Mouse (Mus musculus) brain, embryonic 14.5 days (tissue): ENCODE measurements at regions not wholly inside any gene's neighbourhood (a gene's known extent, or its start where the extent isn't known, plus 50 kb on each side); places are given as distances from the start of the nearest gene placed in this dataset.

Experiments
- DNase-seq: peaks from one replicate; pipeline ENCODE4 v3.0.0-alpha.2; 2011; ENCODE audit warnings: low read depth
- CTCF ChIP-seq: fragments of 200-500 bp; IDR thresholded peaks from 2 replicates; pipeline ENCODE4 v1.5.1; 2012; ENCODE audit warnings: inconsistent platforms, mild to moderate bottlenecking, moderate library complexity, borderline replicate concordance; ENCODE audit not compliant: insufficient read depth, insufficient read length; ENCODE audit errors: extremely low read depth
- POLR2A ChIP-seq: fragments of 200-500 bp; IDR thresholded peaks from 2 replicates; pipeline ENCODE4 v1.6.1; 2012; ENCODE audit warnings: mild to moderate bottlenecking, inconsistent platforms, borderline replicate concordance; ENCODE audit not compliant: poor library complexity, insufficient read depth, insufficient read length, severe bottlenecking; ENCODE audit errors: extremely low read depth

GRCm38 (mm10) chr3:149086086-149086485 is 95.7 kb upstream of the Adgrl2 start:
- no peak for DNase-seq
- TF ChIP-seq CTCF (no peak), POLR2A (no peak)

DNA sequence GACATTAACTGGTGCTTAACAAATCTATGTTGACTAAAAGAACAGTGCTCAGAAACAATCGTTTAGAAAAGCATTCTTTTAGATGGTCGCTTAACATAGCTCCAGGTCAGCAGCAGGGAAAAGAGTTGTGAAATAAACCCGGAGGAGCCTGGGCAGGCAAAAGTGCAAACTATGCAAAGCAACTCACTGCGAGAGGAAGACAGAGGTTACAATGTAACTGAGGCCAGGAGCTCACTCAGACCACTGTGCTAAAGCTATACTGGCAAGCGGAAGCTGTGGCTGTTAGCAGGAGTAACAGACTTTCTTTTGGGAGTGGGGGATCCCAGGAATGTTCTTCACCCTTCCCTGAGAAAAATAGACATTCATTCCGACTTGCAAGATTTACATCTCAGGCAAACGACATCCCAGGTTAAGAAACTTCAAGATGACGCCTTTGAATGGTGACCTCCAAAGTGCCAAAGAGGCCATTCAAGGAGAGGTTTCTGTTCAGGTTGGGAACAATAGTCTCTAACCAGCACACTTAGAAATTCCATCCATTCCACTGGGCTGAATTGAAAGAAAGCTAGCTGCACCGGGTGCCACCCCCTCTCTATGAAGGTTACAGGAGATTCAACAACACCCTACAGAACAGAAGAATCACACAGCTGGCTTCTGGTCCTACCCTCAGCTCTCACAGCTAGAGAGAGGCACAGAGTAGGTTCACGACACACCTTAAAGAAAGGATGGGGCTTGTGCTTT is 94.7 kb upstream of the Adgrl2 start:
- no peak for DNase-seq
- TF ChIP-seq CTCF (no peak), POLR2A (no peak)

DNA sequence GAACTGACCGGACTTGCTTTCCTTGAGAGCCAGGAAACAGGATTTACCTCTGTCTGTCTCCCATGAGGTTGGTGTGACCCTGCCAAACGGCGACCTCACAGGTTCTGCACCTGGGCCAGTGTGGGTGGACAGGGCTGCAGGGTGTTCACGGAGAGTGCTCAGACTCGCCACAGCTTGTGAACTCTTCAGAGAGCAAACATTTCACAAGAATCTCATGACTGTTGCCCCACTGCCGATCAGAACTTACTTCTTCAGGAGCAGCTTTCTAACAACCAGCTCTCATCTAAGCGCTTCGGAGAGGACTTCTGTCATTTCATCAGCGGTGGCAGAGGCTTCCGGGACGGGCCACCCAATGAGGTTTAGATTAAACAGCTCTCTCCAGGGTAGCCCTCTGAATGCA is 93.0 kb upstream of the Adgrl2 start:
- DNase-seq, result no peak
- TF ChIP-seq CTCF (no peak), POLR2A (no peak)

DNA sequence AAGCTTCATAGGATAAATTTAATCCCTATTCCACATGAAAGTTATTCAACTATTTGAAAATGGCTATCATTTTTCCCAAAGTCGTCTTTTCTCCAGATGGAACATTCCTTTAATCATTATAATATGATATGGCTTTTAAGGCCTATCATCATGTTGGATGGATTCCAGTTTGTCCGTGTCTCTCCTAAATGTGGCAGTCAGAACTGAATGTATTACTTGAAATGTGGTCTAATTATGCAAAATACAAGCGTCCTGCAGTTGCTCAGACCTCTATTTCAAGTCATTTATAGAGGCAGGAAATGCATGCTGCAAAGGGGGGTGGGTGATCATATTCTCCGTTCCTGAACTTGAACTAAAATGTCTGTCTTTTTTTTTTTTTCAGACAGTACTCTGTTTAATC is 88.5 kb upstream of the Adgrl2 start:
- peak; percentile 63 for DNase-seq
- TF ChIP-seq POLR2A (no peak), CTCF (no peak)

DNA sequence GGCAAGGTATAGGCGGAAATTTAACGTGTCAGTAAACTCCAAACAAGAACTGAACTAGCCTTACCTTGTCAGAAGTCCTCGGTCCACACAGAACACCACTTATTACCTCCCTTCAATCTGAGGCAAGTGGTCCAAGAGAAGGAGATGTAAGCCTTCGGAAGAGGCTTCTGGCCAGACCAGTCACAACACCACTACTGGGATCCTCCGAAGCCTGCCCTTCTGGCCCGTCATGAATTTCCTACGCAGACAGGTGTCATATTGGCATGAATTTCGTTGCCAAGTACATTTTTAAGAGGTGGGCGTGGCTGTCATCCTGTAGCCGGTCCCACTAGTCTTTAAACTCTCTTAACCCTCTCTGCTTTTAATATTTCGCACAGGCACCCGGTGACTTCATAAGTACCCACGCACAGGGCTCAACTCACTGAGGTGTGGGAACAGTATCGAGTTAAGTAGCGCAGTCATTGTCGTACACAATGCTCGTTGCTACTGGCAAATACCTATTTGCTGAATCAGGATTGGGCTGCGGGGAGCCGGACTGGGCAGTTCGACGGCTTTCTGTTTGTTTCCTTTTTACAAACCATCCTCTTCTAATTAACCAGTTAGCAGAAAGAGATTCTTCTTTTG is 86.7 kb upstream of the Adgrl2 start:
- TF ChIP-seq POLR2A, result no peak
- TF ChIP-seq CTCF, result no peak

GRCm38 (mm10) chr3:149075488-149075851 is 85.1 kb upstream of the Adgrl2 start:
- no peak for TF ChIP-seq POLR2A
- TF ChIP-seq CTCF, result no peak
- peak; percentile 94 for DNase-seq

More for the DNA sequence above, 86.7 kb upstream of the Adgrl2 start:
- no peak for DNase-seq

DNA sequence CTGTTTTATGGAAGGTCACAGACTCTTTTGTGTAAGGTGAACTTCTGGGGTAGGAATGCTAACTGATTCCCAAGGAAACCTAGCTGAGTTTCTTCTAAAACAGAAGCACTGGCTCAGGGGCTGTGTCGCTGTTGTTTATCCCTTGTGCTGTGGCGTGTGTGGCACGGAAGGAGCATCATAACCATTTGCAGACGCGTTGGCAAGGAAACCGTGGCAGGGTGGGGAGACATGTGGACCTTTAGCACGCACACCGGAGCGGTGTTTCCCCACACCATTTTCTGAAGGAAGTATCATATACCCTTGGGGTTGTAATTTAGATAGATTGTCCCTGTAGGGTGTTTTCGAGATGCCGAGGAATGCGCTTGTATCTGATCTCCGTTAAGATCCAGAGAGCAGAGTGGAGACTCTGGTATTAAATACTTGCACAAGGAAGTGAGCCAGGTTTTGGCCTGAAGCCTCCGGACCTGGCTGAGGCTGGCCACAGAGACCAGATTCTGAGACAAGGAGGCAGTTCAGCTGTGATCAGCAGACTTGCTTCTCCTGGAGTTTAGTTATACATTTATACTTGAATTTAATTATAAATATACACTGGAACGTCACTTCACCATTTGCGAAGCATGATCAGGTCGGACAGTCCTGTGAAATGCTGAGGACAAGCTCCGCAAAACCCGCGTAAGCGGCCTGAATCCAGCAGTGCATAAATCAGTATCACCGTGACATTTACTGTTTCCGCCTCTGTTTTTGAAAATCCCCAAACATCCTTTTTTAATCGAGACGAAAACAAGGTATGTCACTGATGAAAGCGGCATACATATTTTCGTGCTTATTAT is 84.5 kb upstream of the Adgrl2 start:
- TF ChIP-seq CTCF (no peak), POLR2A (no peak)
- DNase-seq, result peak; percentile 41

DNA sequence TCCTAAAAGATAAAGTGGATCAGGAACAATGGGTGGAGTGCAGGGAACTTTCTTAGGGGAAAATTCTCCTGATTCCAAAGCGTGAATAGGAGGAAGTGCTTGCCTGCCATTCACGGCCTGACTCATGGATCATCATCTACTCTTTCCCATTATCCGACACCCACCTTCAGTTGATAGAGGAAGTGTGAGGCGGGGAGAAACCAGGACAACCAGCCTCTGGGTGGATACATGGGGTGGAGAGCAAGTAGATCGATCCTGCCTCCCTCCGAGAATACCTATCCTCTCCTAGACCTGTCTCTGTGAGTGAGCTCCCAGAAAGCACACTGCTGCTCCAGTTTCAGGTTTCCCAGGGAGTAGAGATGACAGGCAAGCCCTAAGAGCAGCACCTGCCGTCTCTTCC is 79.8 kb upstream of the Adgrl2 start:
- TF ChIP-seq POLR2A (no peak), CTCF (no peak)
- no peak for DNase-seq

DNA sequence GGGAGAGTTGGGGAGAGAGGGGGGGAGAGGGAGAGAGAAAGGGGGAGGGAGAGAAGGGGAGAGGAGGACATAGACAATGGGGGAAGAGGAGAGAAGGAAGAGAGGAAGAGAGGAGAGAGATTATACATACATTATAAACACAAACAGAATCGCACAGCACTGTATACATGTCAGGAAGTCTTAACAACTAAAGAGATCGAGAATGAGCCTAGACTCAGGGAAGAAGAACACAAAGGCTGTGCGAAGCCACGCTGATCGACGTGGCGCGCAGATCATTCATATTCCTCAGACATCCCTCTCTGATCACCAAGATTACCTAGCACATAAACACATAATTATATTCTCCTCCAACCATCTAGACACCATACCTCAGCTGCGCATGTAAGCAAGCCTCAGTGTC is 79.1 kb upstream of the Adgrl2 start:
- DNase-seq, result no peak

DNA sequence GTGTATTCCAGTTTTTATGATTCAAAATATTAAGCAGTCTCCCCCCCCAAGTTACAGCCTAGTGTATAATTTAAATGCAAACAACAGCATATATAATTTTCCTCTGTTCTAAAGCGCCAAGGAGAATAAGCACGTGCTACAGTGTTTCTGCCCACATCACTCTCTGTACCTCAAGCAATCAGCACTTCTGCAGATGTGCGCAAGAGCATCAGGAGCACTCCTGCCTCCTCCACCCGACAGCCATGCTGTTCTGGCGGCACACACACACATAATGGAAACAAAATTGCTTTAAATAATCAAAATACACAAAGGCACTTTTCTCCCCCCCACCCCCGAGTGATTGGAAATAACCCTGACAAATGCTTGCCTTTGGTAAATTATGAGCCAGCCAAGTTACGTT is 78.5 kb upstream of the Adgrl2 start:
- TF ChIP-seq CTCF, result no peak
- no peak for TF ChIP-seq POLR2A
- peak; percentile 70 for DNase-seq

More for the DNA sequence above, 79.1 kb upstream of the Adgrl2 start:
- TF ChIP-seq CTCF, result no peak
- no peak for TF ChIP-seq POLR2A

DNA sequence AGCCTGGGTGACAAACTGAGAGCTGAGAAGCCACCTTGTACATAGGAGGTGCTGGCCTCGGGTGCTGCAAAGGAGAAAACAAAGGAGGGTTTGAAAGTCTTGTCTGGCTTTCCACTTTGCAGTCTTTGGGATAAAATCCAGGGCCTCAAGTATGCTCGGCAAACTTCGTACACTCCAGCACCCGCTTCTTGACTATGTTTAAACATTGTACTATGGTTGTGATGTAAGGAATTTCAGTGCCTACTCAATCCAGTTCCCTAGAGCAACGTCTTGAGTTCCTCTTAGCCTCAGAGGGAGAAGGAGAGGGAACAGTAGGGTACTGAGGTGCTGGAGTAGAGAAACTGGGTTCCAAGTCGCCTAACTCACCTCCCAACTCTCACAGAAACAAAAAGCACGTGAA is 77.4 kb upstream of the Adgrl2 start:
- no peak for DNase-seq
- TF ChIP-seq CTCF (no peak), POLR2A (no peak)
